In genomic region chr11:58214391-58215048, GRCm38 (mm10) we compare ENCODE assay signal across 8 mouse cellular contexts. TPM values are rescaled to one million over a fixed set of nuclear protein-coding genes. Genes with fewer than 3 reads are reported as not detected.
DNase-seq lines count a peak whose midpoint lies in the region; ATAC-seq and TF ChIP-seq lines count a peak whose summit lies in the region.

No protein-coding gene starts in this region.

- H3K4me1 ChIP-seq in lung, embryonic 14.5 days (ENCODE audit: insufficient read depth): no peaks in the 10 kb centered on the region
- no peaks in the 10 kb centered on the region for H3K4me1 ChIP-seq in neural tube, embryonic 14.5 days (ENCODE audit: control insufficient read depth, insufficient read depth, low read length)

- H3K9me3 ChIP-seq in lung, embryonic 14.5 days (ENCODE audit: low read depth, low read length): no peaks in the 10 kb centered on the region
- no peaks in the 10 kb centered on the region for H3K9me3 ChIP-seq in neural tube, embryonic 14.5 days (ENCODE audit: control insufficient read depth, low read length)

- peak overlapping the region; percentile 56 for H3K9ac ChIP-seq in lung, embryonic 14.5 days
- no peak overlapping the region; the same call in 1 of the 2 replicates for H3K9ac ChIP-seq in neural tube, embryonic 14.5 days (replicated peaks; ENCODE audit: low read depth, low read length)

- peak; percentile 57 for DNase-seq in brain, adult 2 months (ENCODE audit: low read depth, low spot score)
- DNase-seq in forelimb bud, embryonic 11.5 days (ENCODE audit: low read depth, low spot score): peak; percentile 24
- peak; percentile 88 to 89 for DNase-seq in heart, postnatal 36 days
- DNase-seq in layer of hippocampus, adult 11-12 months (ENCODE audit: low spot score): peak; percentile 72
- peak; percentile 85 for DNase-seq in lung, embryonic 14.5 days
- DNase-seq in testis, postnatal 14 days (ENCODE audit: low spot score): peak; percentile 71

- WGBS in lung, embryonic 14.5 days: 22% methylated on average over 17 of the region's 17 CpGs
- WGBS in neural tube, embryonic 14.5 days: 38% methylated on average over 17 of the region's 17 CpGs

- peak; percentile 70 for ATAC-seq in CD4-positive, CD25-positive, alpha-beta regulatory T cell, adult 4 months
- peak; percentile 92 for ATAC-seq in lung, embryonic 14.5 days (ENCODE audit: insufficient read depth)
- ATAC-seq in neural tube, embryonic 14.5 days (ENCODE audit: low read depth): no peak

- H3K36me3 ChIP-seq in lung, embryonic 14.5 days (ENCODE audit: insufficient read depth): no peaks in the 10 kb centered on the region
- H3K36me3 ChIP-seq in neural tube, embryonic 14.5 days (ENCODE audit: control insufficient read depth, insufficient read depth, low read length): no peaks in the 10 kb centered on the region

- H3K27me3 ChIP-seq in lung, embryonic 14.5 days (ENCODE audit: insufficient read depth, low read length): no peaks in the 10 kb centered on the region
- H3K27me3 ChIP-seq in neural tube, embryonic 14.5 days (ENCODE audit: control insufficient read depth, insufficient read depth, low read length): no peaks in the 10 kb centered on the region

- TF ChIP-seq CTCF in lung, embryonic 14.5 days (IDR thresholded peaks at IDR 0.05; ENCODE audit: low read depth): no peak

- intact Hi-C loops in heart, postnatal 36 days (cut with DNase I): no loop called here

- peak overlapping the region; percentile 49 for H3K4me3 ChIP-seq in lung, embryonic 14.5 days (ENCODE audit: low read depth, low read length)
- H3K4me3 ChIP-seq in neural tube, embryonic 14.5 days (ENCODE audit: low read depth, low read length): peak overlapping the region; percentile 16

- no peak overlapping the region for H3K27ac ChIP-seq in lung, embryonic 14.5 days (ENCODE audit: low read depth)
- no peak overlapping the region for H3K27ac ChIP-seq in neural tube, embryonic 14.5 days (ENCODE audit: low read depth, low read length)

- peak overlapping the region; percentile 67 for H3K4me2 ChIP-seq in lung, embryonic 14.5 days
- peak overlapping the region; percentile 35 for H3K4me2 ChIP-seq in neural tube, embryonic 14.5 days (ENCODE audit: low read depth, low read length)

RNA-seq across cellular contexts. Expression of gene Irgm2, which starts 15.1 kb away (rescaled TPM):
- 10 to 100 TPM; 51.0 to 68.1 TPM for polyA plus RNA-seq in CD4-positive, CD25-positive, alpha-beta regulatory T cell, adult 4 months (2017; shearing (Covaris generic))
- 10 to 100 TPM; 10.9 to 13.7 TPM for total RNA-seq in heart, postnatal 36 days (2021)
- polyA plus RNA-seq in lung, embryonic 14.5 days (2014; fragmentation: Nextera tagmentation; extraction: Ambion mirVana): 1.8 and 1.9 TPM in 2 replicates
- 0.32 and 1.0 TPM in 2 replicates for polyA plus RNA-seq in neural tube, embryonic 14.5 days (2014; fragmentation: Nextera tagmentation; extraction: Ambion mirVana)

RNA-seq across cellular contexts. Expression of gene Igtp, which starts 15.2 kb away (rescaled TPM):
- 100 to 1,000 TPM; 433 to 495 TPM for polyA plus RNA-seq in CD4-positive, CD25-positive, alpha-beta regulatory T cell, adult 4 months (2017; shearing (Covaris generic))
- 1 to 10 TPM; 8.7 to 9.2 TPM for total RNA-seq in heart, postnatal 36 days (2021)
- 3.7 and 4.3 TPM in 2 replicates for polyA plus RNA-seq in lung, embryonic 14.5 days (2014; fragmentation: Nextera tagmentation; extraction: Ambion mirVana)
- polyA plus RNA-seq in neural tube, embryonic 14.5 days (2014; fragmentation: Nextera tagmentation; extraction: Ambion mirVana): 0.68 and 1.8 TPM in 2 replicates

RNA-seq across cellular contexts. Expression of gene Mrpl22, which starts 43.1 kb away (rescaled TPM):
- polyA plus RNA-seq in CD4-positive, CD25-positive, alpha-beta regulatory T cell, adult 4 months (2017; shearing (Covaris generic)): 10 to 100 TPM; 66.8 to 74.2 TPM
- 10 to 100 TPM; 50.3 to 53.8 TPM for total RNA-seq in heart, postnatal 36 days (2021)
- 115 and 128 TPM in 2 replicates for polyA plus RNA-seq in lung, embryonic 14.5 days (2014; fragmentation: Nextera tagmentation; extraction: Ambion mirVana)
- polyA plus RNA-seq in neural tube, embryonic 14.5 days (2014; fragmentation: Nextera tagmentation; extraction: Ambion mirVana): 96.2 and 101 TPM in 2 replicates

RNA-seq across cellular contexts. Expression of gene Gemin5, which starts 46.2 kb away (rescaled TPM):
- 1 to 10 TPM; 6.5 to 7.8 TPM for polyA plus RNA-seq in CD4-positive, CD25-positive, alpha-beta regulatory T cell, adult 4 months (2017; shearing (Covaris generic))
- 1 to 10 TPM; 8.3 to 9.9 TPM for total RNA-seq in heart, postnatal 36 days (2021)
- polyA plus RNA-seq in lung, embryonic 14.5 days (2014; fragmentation: Nextera tagmentation; extraction: Ambion mirVana): 26.9 and 27.6 TPM in 2 replicates
- 14.9 and 15.6 TPM in 2 replicates for polyA plus RNA-seq in neural tube, embryonic 14.5 days (2014; fragmentation: Nextera tagmentation; extraction: Ambion mirVana)

Comparison
In these comparisons a context has a peak if more than half of its experiments do, and no peak if none do; other contexts are left out.
1. DNase-seq: peak in every context shown above with its lines; median percentile 88 in heart, postnatal 36 days; 85 in lung, embryonic 14.5 days; 72 in layer of hippocampus, adult 11-12 months; 71 in testis, postnatal 14 days; 57 in brain, adult 2 months; 24 in forelimb bud, embryonic 11.5 days.
2. RNA of gene Irgm2, which starts 15.1 kb away (polyA plus RNA-seq): 51.0 to 68.1 TPM in CD4-positive, CD25-positive, alpha-beta regulatory T cell, adult 4 months; 1.8 to 1.9 TPM in lung, embryonic 14.5 days and 0.32 to 1.0 TPM in neural tube, embryonic 14.5 days; every median in the first group is over 10 times any median in the second.
3. RNA of gene Igtp, which starts 15.2 kb away (polyA plus RNA-seq): 433 to 495 TPM in CD4-positive, CD25-positive, alpha-beta regulatory T cell, adult 4 months; 3.7 to 4.3 TPM in lung, embryonic 14.5 days and 0.68 to 1.8 TPM in neural tube, embryonic 14.5 days; every median in the first group is over 10 times any median in the second.